Mouse (Mus musculus) ES-Bruce4 (cell line): ENCODE measurements at regions not wholly inside any gene's neighbourhood (a gene's known extent, or its start where the extent isn't known, plus 50 kb on each side); places are given as distances from the start of the nearest gene placed in this dataset.

Source experiments
- H3K27ac ChIP-seq: 2 replicates; pipeline ENCODE4 v1.5.1; 2012; ENCODE audit warnings: low read length, inconsistent platforms; ENCODE audit not compliant: insufficient read depth
- H3K27me3 ChIP-seq: 2 replicates; pipeline ENCODE4 v1.6.1; 2012; ENCODE audit warnings: mild to moderate bottlenecking, low read length, inconsistent platforms; ENCODE audit not compliant: control insufficient read depth, poor library complexity, insufficient read depth, severe bottlenecking
- H3K36me3 ChIP-seq: 2 replicates; pipeline ENCODE4 v1.6.1; 2012; ENCODE audit warnings: inconsistent platforms, mild to moderate bottlenecking, low read length, moderate library complexity; ENCODE audit not compliant: control insufficient read depth, poor library complexity, insufficient read depth, severe bottlenecking
- H3K4me1 ChIP-seq: one replicate; pipeline ENCODE4 v1.8.1; 2011; ENCODE audit warnings: low read length; ENCODE audit not compliant: control insufficient read depth, insufficient read depth
- H3K4me3 ChIP-seq: 2 replicates; pipeline ENCODE4 v1.5.1; 2011; ENCODE audit warnings: low read depth, mild to moderate bottlenecking, low read length
- H3K9ac ChIP-seq: 2 replicates; pipeline ENCODE4 v1.6.1; 2012; ENCODE audit warnings: low read depth, mild to moderate bottlenecking, inconsistent platforms; ENCODE audit not compliant: poor library complexity, severe bottlenecking
- H3K9me3 ChIP-seq: replicated peaks from 2 replicates; pipeline ENCODE4 v1.6.1; 2012; ENCODE audit warnings: mild to moderate bottlenecking, low read length, inconsistent platforms; ENCODE audit not compliant: control insufficient read depth, poor library complexity, insufficient read depth, severe bottlenecking
- CTCF ChIP-seq: IDR thresholded peaks from one replicate; pipeline ENCODE4 v1.8.1; 2011; ENCODE audit warnings: low read depth, low read length
- EP300 ChIP-seq: IDR thresholded peaks from 2 replicates; pipeline ENCODE4 v1.6.1; 2011; ENCODE audit warnings: low read depth, low read length; ENCODE audit not compliant: insufficient read depth
- POLR2A ChIP-seq: IDR thresholded peaks from one replicate; pipeline ENCODE4 v1.8.1; 2011; ENCODE audit warnings: low read length; ENCODE audit not compliant: insufficient read depth

- H3K9ac ChIP-seq = no peak overlapping the region
- H3K36me3 ChIP-seq = no peaks in the 10 kb centered on the region
- no peaks in the 10 kb centered on the region for H3K9me3 ChIP-seq
- no peaks in the 10 kb centered on the region; the same call in 1 of the 2 replicates for H3K27me3 ChIP-seq
- TF ChIP-seq POLR2A = no peak
- TF ChIP-seq CTCF = no peak
- TF ChIP-seq EP300 = no peak
- no peak overlapping the region for H3K4me3 ChIP-seq
- H3K4me1 ChIP-seq = no peaks in the 10 kb centered on the region
- no peak overlapping the region for H3K27ac ChIP-seq
Measured at GRCm38 (mm10) chr7:40699633-40700032, 198.5 kb upstream of the Vstm2b start.

- Histone ChIP-seq H3K9me3 (no peaks in the 10 kb centered on the region), H3K4me3 (no peak overlapping the region), H3K4me1 (no peaks in the 10 kb centered on the region), H3K36me3 (no peaks in the 10 kb centered on the region), H3K27me3 (no peaks in the 10 kb centered on the region; the same call in 1 of the 2 replicates), H3K27ac (no peak overlapping the region), H3K9ac (no peak overlapping the region)
- no peak for TF ChIP-seq EP300
Measured at GRCm38 (mm10) chr7:40700656-40701055, 197.5 kb upstream of the Vstm2b start.

- TF ChIP-seq CTCF (no peak), EP300 (no peak), POLR2A (no peak)
- Histone ChIP-seq H3K4me3 (no peak overlapping the region), H3K27me3 (peaks cover 2% of the 10 kb centered on the region; the same call in 1 of the 2 replicates), H3K4me1 (no peaks in the 10 kb centered on the region), H3K36me3 (no peaks in the 10 kb centered on the region), H3K27ac (no peak overlapping the region), H3K9ac (no peak overlapping the region), H3K9me3 (no peaks in the 10 kb centered on the region)
Measured at GRCm38 (mm10) chr7:40702191-40703045, 195.7 kb upstream of the Vstm2b start.

- TF ChIP-seq CTCF (no peak), POLR2A (no peak), EP300 (no peak)
- Histone ChIP-seq H3K27ac (no peak overlapping the region), H3K27me3 (peaks cover 2% of the 10 kb centered on the region; the same call in 1 of the 2 replicates), H3K9me3 (no peaks in the 10 kb centered on the region), H3K9ac (no peak overlapping the region), H3K36me3 (no peaks in the 10 kb centered on the region), H3K4me3 (no peak overlapping the region), H3K4me1 (no peaks in the 10 kb centered on the region)
Measured at GRCm38 (mm10) chr7:40708231-40708630, 189.9 kb upstream of the Vstm2b start.

- TF ChIP-seq EP300 = no peak
- no peak for TF ChIP-seq CTCF
- no peak for TF ChIP-seq POLR2A
- Histone ChIP-seq H3K4me3 (no peak overlapping the region), H3K27me3 (no peaks in the 10 kb centered on the region), H3K36me3 (no peaks in the 10 kb centered on the region), H3K4me1 (no peaks in the 10 kb centered on the region), H3K9me3 (no peaks in the 10 kb centered on the region), H3K9ac (no peak overlapping the region), H3K27ac (no peak overlapping the region)
Measured at GRCm38 (mm10) chr7:40717991-40718390, 180.1 kb upstream of the Vstm2b start.

GRCm38 (mm10) chr7:40736971-40737468, 161.1 kb upstream of the Vstm2b start:
- Histone ChIP-seq H3K27ac (no peak overlapping the region), H3K9me3 (no peaks in the 10 kb centered on the region), H3K4me3 (no peak overlapping the region), H3K9ac (no peak overlapping the region), H3K27me3 (no peaks in the 10 kb centered on the region), H3K36me3 (no peaks in the 10 kb centered on the region), H3K4me1 (no peaks in the 10 kb centered on the region)
- TF ChIP-seq EP300 = no peak
- TF ChIP-seq POLR2A = no peak
- TF ChIP-seq CTCF = no peak
